ENCODE assay signal across 7 mouse cellular contexts in genomic region chr10:75222611-75222998, GRCm38 (mm10). TPM values are rescaled to one million over a fixed set of nuclear protein-coding genes. Genes with fewer than 3 reads are reported as not detected.
DNase-seq lines count a peak whose midpoint lies in the region; ATAC-seq and TF ChIP-seq lines count a peak whose summit lies in the region.

No protein-coding gene starts in this region.

- H3K4me3 ChIP-seq in lung, embryonic 14.5 days (ENCODE audit: low read depth, low read length), result no peak overlapping the region
- no peak overlapping the region for H3K4me3 ChIP-seq in lung, adult 2 months (replicated peaks; ENCODE audit: extremely low read depth, low read depth, low read length)
- H3K4me3 ChIP-seq in liver, embryonic 15.5 days (replicated peaks), result no peak overlapping the region
- no peak overlapping the region for H3K4me3 ChIP-seq in stomach, embryonic 16.5 days (replicated peaks; ENCODE audit: low read length)

- TF ChIP-seq CTCF in lung, embryonic 14.5 days (IDR thresholded peaks at IDR 0.05; ENCODE audit: low read depth), result no peak
- TF ChIP-seq CTCF in lung, adult 2 months (IDR thresholded peaks at IDR 0.05; ENCODE audit: insufficient read depth, low read length), result no peak

- H3K4me2 ChIP-seq in lung, embryonic 14.5 days, result no peak overlapping the region
- no peak overlapping the region for H3K4me2 ChIP-seq in liver, embryonic 15.5 days
- H3K4me2 ChIP-seq in stomach, embryonic 16.5 days (ENCODE audit: low read depth, low read length), result no peak overlapping the region; the same call in 1 of the 2 replicates

- no peaks in the 10 kb centered on the region for H3K9me3 ChIP-seq in lung, embryonic 14.5 days (ENCODE audit: low read depth, low read length)
- no peaks in the 10 kb centered on the region for H3K9me3 ChIP-seq in liver, embryonic 15.5 days (replicated peaks)
- no peaks in the 10 kb centered on the region for H3K9me3 ChIP-seq in stomach, embryonic 16.5 days (replicated peaks; ENCODE audit: control insufficient read depth, low read length)

- peak; percentile 40 for DNase-seq in lung, embryonic 14.5 days
- DNase-seq in lung, adult 2 months, result no peak
- DNase-seq in kidney, adult 9 months, result no peak
- no peak for DNase-seq in thymus, postnatal 4 days

- no peak for TF ChIP-seq POLR2A in lung, adult 2 months (IDR thresholded peaks at IDR 0.05; ENCODE audit: borderline replicate concordance, extremely low read depth, low read depth, low read length)

- H3K36me3 ChIP-seq in lung, embryonic 14.5 days (ENCODE audit: insufficient read depth), result no peaks in the 10 kb centered on the region
- H3K36me3 ChIP-seq in liver, embryonic 15.5 days (replicated peaks), result no peaks in the 10 kb centered on the region
- H3K36me3 ChIP-seq in stomach, embryonic 16.5 days (ENCODE audit: control insufficient read depth, insufficient read depth, low read length), result no peaks in the 10 kb centered on the region

- no peaks in the 10 kb centered on the region for H3K4me1 ChIP-seq in lung, embryonic 14.5 days (ENCODE audit: insufficient read depth)
- peaks cover 29% of the 10 kb centered on the region for H3K4me1 ChIP-seq in lung, adult 2 months (ENCODE audit: control insufficient read depth, insufficient read depth, low read length)
- H3K4me1 ChIP-seq in liver, embryonic 15.5 days (replicated peaks), result peaks cover 32% of the 10 kb centered on the region
- peaks cover 23% of the 10 kb centered on the region for H3K4me1 ChIP-seq in stomach, embryonic 16.5 days (ENCODE audit: control insufficient read depth, insufficient read depth, low read length)

- ATAC-seq in lung, embryonic 14.5 days (ENCODE audit: insufficient read depth), result no peak
- peak; percentile 84 for ATAC-seq in common myeloid progenitor, adult 5-6 weeks (replicated peaks; ENCODE audit: low read depth, poor library complexity, severe bottlenecking)
- peak; percentile 49; the same call in 1 of the 2 replicates for ATAC-seq in liver, embryonic 15.5 days (ENCODE audit: insufficient read depth)
- ATAC-seq in stomach, embryonic 16.5 days (ENCODE audit: insufficient read depth, low FRiP score), result 0 out of 2 replicates have a peak, but pooled peaks have one; percentile 25

- H3K27ac ChIP-seq in lung, embryonic 14.5 days (ENCODE audit: low read depth), result peak overlapping the region; percentile 30; the same call in 1 of the 2 replicates
- no peak overlapping the region for H3K27ac ChIP-seq in liver, embryonic 15.5 days (replicated peaks)
- peak overlapping the region; percentile 39 for H3K27ac ChIP-seq in stomach, embryonic 16.5 days (ENCODE audit: low read length)

- no peaks in the 10 kb centered on the region for H3K27me3 ChIP-seq in lung, embryonic 14.5 days (ENCODE audit: insufficient read depth, low read length)
- no peaks in the 10 kb centered on the region for H3K27me3 ChIP-seq in liver, embryonic 15.5 days
- no peaks in the 10 kb centered on the region for H3K27me3 ChIP-seq in stomach, embryonic 16.5 days (ENCODE audit: control insufficient read depth, insufficient read depth, low read length)

- WGBS in lung, embryonic 14.5 days, result 45% methylated on average over 5 of the region's 5 CpGs
- 35% methylated on average over 5 of the region's 5 CpGs for WGBS in lung, adult 2 months
- 47% methylated on average over 5 of the region's 5 CpGs for WGBS in liver, embryonic 15.5 days (ENCODE audit: insufficient replicate concordance)
- 43% methylated on average over 5 of the region's 5 CpGs for WGBS in stomach, embryonic 16.5 days

- no peak overlapping the region for H3K9ac ChIP-seq in lung, embryonic 14.5 days
- H3K9ac ChIP-seq in liver, embryonic 15.5 days, result no peak overlapping the region
- H3K9ac ChIP-seq in stomach, embryonic 16.5 days (ENCODE audit: low read length), result no peak overlapping the region

RNA-seq across cellular contexts. Expression of gene Specc1l, which starts 10.7 kb away (rescaled TPM):
- polyA plus RNA-seq in lung, embryonic 14.5 days (2014; fragmentation: Nextera tagmentation; extraction: Ambion mirVana), result 32.6 and 34.6 TPM in 2 replicates
- 60.8 and 73.3 TPM in 2 replicates for polyA plus RNA-seq in lung, adult 2 months (2012; rRNA removed)
- total RNA-seq in common myeloid progenitor, adult 5-6 weeks (2017), result 51.6 and 62.9 TPM in 2 replicates
- polyA plus RNA-seq in liver, embryonic 15.5 days (2015; fragmentation: Nextera tagmentation; extraction: Ambion mirVana), result 5.0 and 6.6 TPM in 2 replicates
- 27.6 and 29.5 TPM in 2 replicates for polyA plus RNA-seq in stomach, embryonic 16.5 days (2015; fragmentation: Nextera tagmentation; extraction: Ambion mirVana)
